Mouse (Mus musculus) heart, adult 2 months (tissue): ENCODE measurements around the gene Cd63. TPM values are rescaled to one million over a fixed set of nuclear protein-coding genes. Genes with fewer than 3 reads are reported as not detected.

Source experiments
- DNase-seq, 2 experiments: peaks; one replicate each; pipeline ENCODE4 v3.0.0; 2021
- H3K27ac ChIP-seq: fragments of 200-600 bp; 2 replicates; pipeline ENCODE4 v1.8.1; 2022
- H3K27me3 ChIP-seq: fragments of 200-500 bp; 2 replicates; pipeline ENCODE4 v1.6.1; 2012; ENCODE audit warnings: mild to moderate bottlenecking, low read length, inconsistent platforms, mixed read lengths; ENCODE audit not compliant: control insufficient read depth, insufficient read depth
- H3K36me3 ChIP-seq: fragments of 200-500 bp; 2 replicates; pipeline ENCODE4 v1.6.1; 2012; ENCODE audit warnings: low read length, inconsistent platforms; ENCODE audit not compliant: control insufficient read depth, insufficient read depth
- H3K4me1 ChIP-seq: fragments of 200-500 bp; 2 replicates; pipeline ENCODE4 v1.6.1; 2011; ENCODE audit warnings: low read length; ENCODE audit not compliant: control insufficient read depth, insufficient read depth
- H3K4me3 ChIP-seq: fragments of 200-600 bp; 2 replicates; pipeline ENCODE4 v1.8.1; 2022
- H3K79me2 ChIP-seq: fragments of 200-500 bp; replicated peaks from 2 replicates; pipeline ENCODE4 v1.6.1; 2012; ENCODE audit warnings: mild to moderate bottlenecking, inconsistent platforms, low read length, moderate library complexity, mixed read lengths; ENCODE audit not compliant: control insufficient read depth, insufficient read depth
- H3K9ac ChIP-seq: fragments of 200-500 bp; 2 replicates; pipeline ENCODE4 v1.6.1; 2012; ENCODE audit warnings: low read depth, mild to moderate bottlenecking, control low read depth, inconsistent platforms, low read length, mixed read lengths
- CTCF ChIP-seq: fragments of 200-600 bp; IDR thresholded peaks from 2 replicates; pipeline ENCODE4 v1.8.1; 2022; ENCODE audit warnings: antibody characterized with exemption, mild to moderate bottlenecking, moderate library complexity
- EP300 ChIP-seq: fragments of 200-500 bp; IDR thresholded peaks from 2 replicates; pipeline ENCODE4 v1.6.1; 2011; ENCODE audit warnings: low read depth, low read length, control low read depth; ENCODE audit not compliant: insufficient read depth
- POLR2A ChIP-seq: fragments of 200-500 bp; IDR thresholded peaks from 2 replicates; pipeline ENCODE4 v1.6.1; 2011; ENCODE audit warnings: mild to moderate bottlenecking, low read depth, low read length, control low read depth; ENCODE audit not compliant: insufficient read depth
- WGBS: fragments of 180-500 bp; shearing (Covaris S2); methylation state at CpG from one replicate; pipeline ENCODE4 v1.1.7; 2018; 5-methylcytosine and 5-hydroxymethylcytosine counted together
- intact Hi-C: fragments of 180-260 bp; cut with DNase I; formaldehyde crosslinking; loops from one replicate; pipeline ENCODE4 v1.15.1; 2025
- polyA plus RNA-seq: library from polyadenylated mRNA; depleted of rRNA; stranded (reverse); fragments of >200 nt; gene quantifications from 2 replicates; pipeline ENCODE4 v1.2.3, GENCODE M21; 2012
- total RNA-seq, 2 experiments: library from RNA; stranded (reverse); gene quantifications; 2 replicates each; pipeline ENCODE4 v1.2.3; 2021

Gene Cd63
- total and polyA plus RNA-seq, 3 experiments: 83.2 to 156 (median 132) TPM

GRCm38 (mm10) chr10:128910066-128910841 is 9.5 kb downstream of the Cd63 start:
- WGBS: 3% methylated on average over 64 of the region's 66 CpGs

GRCm38 (mm10) chr10:128911430-128911829 is 10.6 kb downstream of the Cd63 start:
- no peak overlapping the region for H3K9ac ChIP-seq
- peaks cover 1% of the 10 kb centered on the region; the same call in 1 of the 2 replicates for H3K4me1 ChIP-seq
- H3K27me3 ChIP-seq: no peaks in the 10 kb centered on the region
- 67% methylated on average over 6 of the region's 6 CpGs for WGBS
- peak in 1 of 2 experiments; percentile 25 for DNase-seq
- no peak overlapping the region for H3K4me3 ChIP-seq
- no peaks in the 10 kb centered on the region for H3K36me3 ChIP-seq
- H3K27ac ChIP-seq: no peak overlapping the region; the same call in 1 of the 2 replicates
- intact Hi-C loops: no loop called here
- H3K79me2 ChIP-seq: no peaks in the 10 kb centered on the region
- TF ChIP-seq EP300: no peak
- no peak for TF ChIP-seq CTCF
- no peak for TF ChIP-seq POLR2A

More at GRCm38 (mm10) chr10:128910066-128910841, 9.5 kb downstream of the Cd63 start:
- peaks cover 1% of the 10 kb centered on the region; the same call in 1 of the 2 replicates for H3K4me1 ChIP-seq
- H3K27ac ChIP-seq: peak overlapping the region; percentile 96
- TF ChIP-seq EP300 (no peak), CTCF (no peak), POLR2A (no peak)
- peak overlapping the region; percentile 95 for H3K4me3 ChIP-seq
- no peaks in the 10 kb centered on the region for H3K36me3 ChIP-seq
- H3K27me3 ChIP-seq: no peaks in the 10 kb centered on the region
- intact Hi-C loops: no loop called here
- no peaks in the 10 kb centered on the region for H3K79me2 ChIP-seq
- H3K9ac ChIP-seq: peak overlapping the region; percentile 95
- peak; percentile 68 to 69 for DNase-seq

GRCm38 (mm10) chr10:128912268-128912667 is 11.5 kb downstream of the Cd63 start:
- no peak overlapping the region for H3K4me3 ChIP-seq

GRCm38 (mm10) chr10:128912791-128913190 is 12.0 kb downstream of the Cd63 start:
- no peaks in the 10 kb centered on the region for H3K79me2 ChIP-seq
- intact Hi-C loops: no loop called here
- peaks cover 1% of the 10 kb centered on the region; the same call in 1 of the 2 replicates for H3K4me1 ChIP-seq
- H3K4me3 ChIP-seq: no peak overlapping the region
- no peaks in the 10 kb centered on the region for H3K27me3 ChIP-seq
- DNase-seq: no peak
- no peak overlapping the region for H3K27ac ChIP-seq
- 69% methylated on average over 4 of the region's 4 CpGs for WGBS
- H3K9ac ChIP-seq: no peak overlapping the region
- no peaks in the 10 kb centered on the region for H3K36me3 ChIP-seq
- TF ChIP-seq CTCF (no peak), POLR2A (no peak), EP300 (no peak)

More at GRCm38 (mm10) chr10:128912268-128912667, 11.5 kb downstream of the Cd63 start:
- H3K27ac ChIP-seq: no peak overlapping the region
- WGBS: 87% methylated on average over 4 of the region's 4 CpGs
- H3K9ac ChIP-seq: no peak overlapping the region
- TF ChIP-seq CTCF (no peak), EP300 (no peak), POLR2A (no peak)
- peaks cover 1% of the 10 kb centered on the region; the same call in 1 of the 2 replicates for H3K4me1 ChIP-seq
- H3K79me2 ChIP-seq: no peaks in the 10 kb centered on the region
- intact Hi-C loops: no loop called here
- DNase-seq: no peak
- H3K27me3 ChIP-seq: no peaks in the 10 kb centered on the region
- H3K36me3 ChIP-seq: no peaks in the 10 kb centered on the region

GRCm38 (mm10) chr10:128913219-128913618 is 12.4 kb downstream of the Cd63 start:
- H3K4me1 ChIP-seq: peaks cover 1% of the 10 kb centered on the region; the same call in 1 of the 2 replicates
- H3K79me2 ChIP-seq: no peaks in the 10 kb centered on the region
- no peak overlapping the region for H3K9ac ChIP-seq
- H3K27me3 ChIP-seq: no peaks in the 10 kb centered on the region
- WGBS: 6% methylated on average over 5 of the region's 5 CpGs
- DNase-seq: peak; percentile 83 to 86
- H3K4me3 ChIP-seq: no peak overlapping the region
- intact Hi-C loops: no loop called here
- no peak for TF ChIP-seq POLR2A
- TF ChIP-seq CTCF: peak; percentile 99; the same call in 1 of the 2 replicates
- TF ChIP-seq EP300: peak; percentile 58; the same call in 1 of the 2 replicates
- H3K27ac ChIP-seq: no peak overlapping the region
- no peaks in the 10 kb centered on the region for H3K36me3 ChIP-seq

GRCm38 (mm10) chr10:128913696-128914095 is 12.9 kb downstream of the Cd63 start:
- DNase-seq: peak in 1 of 2 experiments; percentile 30
- 67% methylated on average over 12 of the region's 12 CpGs for WGBS
- no peak for TF ChIP-seq POLR2A
- no peak for TF ChIP-seq EP300
- TF ChIP-seq CTCF: no peak
- H3K4me3 ChIP-seq: no peak overlapping the region
- H3K4me1 ChIP-seq: peaks cover 1% of the 10 kb centered on the region; the same call in 1 of the 2 replicates
- no peaks in the 10 kb centered on the region for H3K79me2 ChIP-seq
- no peaks in the 10 kb centered on the region for H3K36me3 ChIP-seq
- H3K27me3 ChIP-seq: no peaks in the 10 kb centered on the region
- no peak overlapping the region for H3K9ac ChIP-seq
- no peak overlapping the region for H3K27ac ChIP-seq
- intact Hi-C loops: loop anchor here (2.0 kb wide), 1 partner anchor 31 kb away; no protein-coding TSS in a partner anchor
